Mouse (Mus musculus): ENCODE results near the gene Man1c1. TPM values are rescaled to one million over a fixed set of nuclear protein-coding genes. Genes with fewer than 3 reads are reported as not detected.

Gene Man1c1
- polyA plus RNA-seq (2015; fragmentation: Nextera tagmentation; extraction: Ambion mirVana) = 5.3 and 6.3 TPM in 2 replicates

- H3K36me3 ChIP-seq = peaks cover 2% of the 10 kb centered on the region; the same call in 1 of the 2 replicates
- no peaks in the 10 kb centered on the region for H3K9me3 ChIP-seq
- H3K4me3 ChIP-seq = peak within 1 kb of the TSS; percentile 73
- under 1% methylated on average over 58 of the region's 81 CpGs for WGBS
- peak within 1 kb of the TSS; percentile 92 for H3K4me2 ChIP-seq
- ATAC-seq (ENCODE audit: extremely low read depth, insufficient number of reproducible peaks, low FRiP score, low TSS enrichment) = peak; percentile 93
- peaks cover 35% of the 10 kb centered on the region for H3K4me1 ChIP-seq
- peak within 1 kb of the TSS; percentile 54 for H3K27ac ChIP-seq (replicated peaks)
- peak within 1 kb of the TSS; percentile 92 for H3K9ac ChIP-seq
- peaks cover 12% of the 10 kb centered on the region; the same call in 1 of the 2 replicates for H3K27me3 ChIP-seq (replicated peaks)
These were observed at the start of gene Man1c1 for GRCm38 (mm10) chr4:134703835-134704546. TSS of gene Man1c1 (minus strand) at chr4:134704290.

- WGBS = 47% methylated on average over 17 of the region's 17 CpGs
- Histone ChIP-seq H3K4me3 (no peak overlapping the region), H3K27ac (replicated peaks) (peak overlapping the region; percentile 70), H3K27me3 (replicated peaks) (no peaks in the 10 kb centered on the region), H3K36me3 (peaks cover 21% of the 10 kb centered on the region), H3K4me1 (peaks cover 68% of the 10 kb centered on the region), H3K4me2 (no peak overlapping the region), H3K9ac (peak overlapping the region; percentile 44; the same call in 1 of the 2 replicates), H3K9me3 (no peaks in the 10 kb centered on the region)
- ATAC-seq (ENCODE audit: extremely low read depth, insufficient number of reproducible peaks, low FRiP score, low TSS enrichment) = no peak
These were observed 49.6 kb upstream of the Man1c1 start for GRCm38 (mm10) chr4:134753516-134754261.

- Histone ChIP-seq H3K9me3 (no peaks in the 10 kb centered on the region), H3K4me2 (no peak overlapping the region), H3K9ac (peak overlapping the region; percentile 6; the same call in 1 of the 2 replicates), H3K36me3 (peaks cover 28% of the 10 kb centered on the region), H3K27ac (replicated peaks) (peak overlapping the region; percentile 70), H3K27me3 (replicated peaks) (no peaks in the 10 kb centered on the region), H3K4me3 (no peak overlapping the region), H3K4me1 (peaks cover 61% of the 10 kb centered on the region)
- 27% methylated on average over 11 of the region's 11 CpGs for WGBS
- no peak for ATAC-seq (ENCODE audit: extremely low read depth, insufficient number of reproducible peaks, low FRiP score, low TSS enrichment)
These were observed 48.9 kb upstream of the Man1c1 start for GRCm38 (mm10) chr4:134752911-134753426.

- Histone ChIP-seq H3K27ac (replicated peaks) (no peak overlapping the region), H3K9me3 (no peaks in the 10 kb centered on the region), H3K4me1 (peaks cover 61% of the 10 kb centered on the region), H3K4me3 (no peak overlapping the region), H3K36me3 (peaks cover 40% of the 10 kb centered on the region), H3K27me3 (replicated peaks) (no peaks in the 10 kb centered on the region), H3K9ac (no peak overlapping the region), H3K4me2 (no peak overlapping the region)
- no peak for ATAC-seq (ENCODE audit: extremely low read depth, insufficient number of reproducible peaks, low FRiP score, low TSS enrichment)
- 79% methylated on average over 18 of the region's 18 CpGs for WGBS
These were observed 47.7 kb upstream of the Man1c1 start for GRCm38 (mm10) chr4:134751682-134752380.

GRCm38 (mm10) chr4:134750825-134751224, 46.7 kb upstream of the Man1c1 start:
- Histone ChIP-seq H3K36me3 (peaks cover 50% of the 10 kb centered on the region), H3K27me3 (replicated peaks) (no peaks in the 10 kb centered on the region), H3K4me1 (peaks cover 55% of the 10 kb centered on the region), H3K27ac (replicated peaks) (no peak overlapping the region), H3K4me3 (no peak overlapping the region), H3K9ac (no peak overlapping the region), H3K9me3 (no peaks in the 10 kb centered on the region), H3K4me2 (no peak overlapping the region)
- no peak for ATAC-seq (ENCODE audit: extremely low read depth, insufficient number of reproducible peaks, low FRiP score, low TSS enrichment)
- 66% methylated on average over 6 of the region's 6 CpGs for WGBS

- no peak overlapping the region for H3K27ac ChIP-seq (replicated peaks)
- no peak for ATAC-seq (ENCODE audit: extremely low read depth, insufficient number of reproducible peaks, low FRiP score, low TSS enrichment)
- H3K36me3 ChIP-seq = peaks cover 54% of the 10 kb centered on the region
- H3K4me3 ChIP-seq = no peak overlapping the region
- no peak overlapping the region for H3K9ac ChIP-seq
- 64% methylated on average over 5 of the region's 5 CpGs for WGBS
- no peaks in the 10 kb centered on the region for H3K27me3 ChIP-seq (replicated peaks)
- H3K4me1 ChIP-seq = peaks cover 49% of the 10 kb centered on the region
- no peaks in the 10 kb centered on the region for H3K9me3 ChIP-seq
- no peak overlapping the region for H3K4me2 ChIP-seq
These were observed 46.2 kb upstream of the Man1c1 start for GRCm38 (mm10) chr4:134750263-134750662.

- Histone ChIP-seq H3K9me3 (no peaks in the 10 kb centered on the region), H3K27me3 (replicated peaks) (no peaks in the 10 kb centered on the region), H3K4me1 (peaks cover 41% of the 10 kb centered on the region), H3K9ac (no peak overlapping the region), H3K4me3 (no peak overlapping the region), H3K4me2 (no peak overlapping the region), H3K27ac (replicated peaks) (0 out of 2 replicates have a peak overlapping the region, but pooled peaks have one; percentile 24), H3K36me3 (peaks cover 54% of the 10 kb centered on the region)
- no peak for ATAC-seq (ENCODE audit: extremely low read depth, insufficient number of reproducible peaks, low FRiP score, low TSS enrichment)
- whole genome bisulfite sequencing = 62% methylated on average over 21 of the region's 21 CpGs
These were observed 45.4 kb upstream of the Man1c1 start for GRCm38 (mm10) chr4:134749301-134750030.

GRCm38 (mm10) chr4:134745900-134746661, 42.0 kb upstream of the Man1c1 start:
- no peak for ATAC-seq (ENCODE audit: extremely low read depth, insufficient number of reproducible peaks, low FRiP score, low TSS enrichment)
- Histone ChIP-seq H3K9me3 (no peaks in the 10 kb centered on the region), H3K4me1 (peaks cover 28% of the 10 kb centered on the region), H3K36me3 (peaks cover 51% of the 10 kb centered on the region), H3K9ac (no peak overlapping the region), H3K4me2 (no peak overlapping the region), H3K27ac (replicated peaks) (no peak overlapping the region), H3K4me3 (no peak overlapping the region), H3K27me3 (replicated peaks) (no peaks in the 10 kb centered on the region)
- WGBS = 76% methylated on average over 16 of the region's 16 CpGs

- H3K4me1 ChIP-seq = peaks cover 18% of the 10 kb centered on the region
- no peaks in the 10 kb centered on the region for H3K27me3 ChIP-seq (replicated peaks)
- ATAC-seq (ENCODE audit: extremely low read depth, insufficient number of reproducible peaks, low FRiP score, low TSS enrichment) = no peak
- peak overlapping the region; percentile 28 for H3K27ac ChIP-seq (replicated peaks)
- no peaks in the 10 kb centered on the region for H3K9me3 ChIP-seq
- peaks cover 42% of the 10 kb centered on the region for H3K36me3 ChIP-seq
- H3K9ac ChIP-seq = peak overlapping the region; percentile 40; the same call in 1 of the 2 replicates
- no peak overlapping the region for H3K4me2 ChIP-seq
- 48% methylated on average over 16 of the region's 16 CpGs for WGBS
- H3K4me3 ChIP-seq = no peak overlapping the region
These were observed 40.0 kb upstream of the Man1c1 start for GRCm38 (mm10) chr4:134743881-134744633.
